Mouse (Mus musculus) lung, embryonic 16.5 days (tissue): ENCODE measurements around the gene Sgsm1. TPM values are rescaled to one million over a fixed set of nuclear protein-coding genes. Genes with fewer than 3 reads are reported as not detected.

Experiments
- ATAC-seq: fragments of 200-750 bp; cut with Nextera tagmentation; 2 replicates; pipeline ENCODE4 v1.8.0; 2017; ENCODE audit warnings: low read depth, mild to moderate bottlenecking, moderate library complexity
- H3K27ac ChIP-seq: fragments of 300-500 bp; sonication (generic); 2 replicates; pipeline ENCODE4 v1.5.1; 2014; ENCODE audit warnings: mild to moderate bottlenecking, control low read depth, low read length
- H3K27me3 ChIP-seq: fragments of 300-500 bp; sonication (generic); 2 replicates; pipeline ENCODE4 v1.6.1; 2014; ENCODE audit warnings: low read depth, low read length, mixed read lengths; ENCODE audit not compliant: control insufficient read depth, insufficient read depth
- H3K36me3 ChIP-seq: fragments of 300-500 bp; sonication (generic); 2 replicates; pipeline ENCODE4 v1.6.1; 2014; ENCODE audit warnings: low read length; ENCODE audit not compliant: control insufficient read depth, insufficient read depth
- H3K4me1 ChIP-seq: fragments of 300-500 bp; sonication (generic); replicated peaks from 2 replicates; pipeline ENCODE4 v1.6.1; 2014; ENCODE audit warnings: low read length, mixed read lengths; ENCODE audit not compliant: control insufficient read depth, insufficient read depth
- H3K4me2 ChIP-seq: fragments of 300-500 bp; sonication (generic); 2 replicates; pipeline ENCODE4 v1.6.1; 2014; ENCODE audit warnings: low read depth, low read length, control low read depth
- H3K4me3 ChIP-seq: fragments of 300-500 bp; sonication (generic); 2 replicates; pipeline ENCODE4 v1.5.1; 2014; ENCODE audit warnings: mild to moderate bottlenecking, low read length, control low read depth
- H3K9ac ChIP-seq: fragments of 300-500 bp; sonication (generic); 2 replicates; pipeline ENCODE4 v1.6.1; 2014; ENCODE audit warnings: low read length, control low read depth
- H3K9me3 ChIP-seq: fragments of 300-500 bp; sonication (generic); 2 replicates; pipeline ENCODE4 v1.6.1; 2016; ENCODE audit warnings: low read length; ENCODE audit not compliant: control insufficient read depth
- WGBS: fragments of 180-500 bp; shearing (Covaris S2); extraction: QIAGEN DNeasy Blood & Tissue Kit; methylation state at CpG from one replicate; pipeline ENCODE4 v1.1.7; 2014; 5-methylcytosine and 5-hydroxymethylcytosine counted together
- polyA plus RNA-seq: library from polyadenylated mRNA; unstranded; fragments of >200 nt; fragmentation: Nextera tagmentation; extraction: Ambion mirVana; gene quantifications from 2 replicates; pipeline ENCODE4 v1.2.1, GENCODE M21; 2015

Gene Sgsm1
- polyA plus RNA-seq, 1 experiment from 2014 or later = 4.3 TPM

GRCm38 (mm10) chr5:113219450-113219849 is 91.1 kb downstream of the Sgsm1 start:
- Histone ChIP-seq H3K9me3 (peaks cover 2% of the 10 kb centered on the region; the same call in 1 of the 2 replicates), H3K27ac (no peak overlapping the region), H3K4me3 (no peak overlapping the region), H3K4me2 (no peak overlapping the region), H3K27me3 (no peaks in the 10 kb centered on the region), H3K4me1 (peaks cover 4% of the 10 kb centered on the region; the same call in 1 of the 2 replicates), H3K9ac (no peak overlapping the region), H3K36me3 (no peaks in the 10 kb centered on the region)
- ATAC-seq = no peak
- 62% methylated on average over 6 of the region's 6 CpGs for WGBS

- no peak overlapping the region for H3K9ac ChIP-seq
- H3K9me3 ChIP-seq = peaks cover 2% of the 10 kb centered on the region; the same call in 1 of the 2 replicates
- no peak overlapping the region for H3K4me3 ChIP-seq
- peaks cover 4% of the 10 kb centered on the region; the same call in 1 of the 2 replicates for H3K4me1 ChIP-seq
- 41% methylated on average over 17 of the region's 17 CpGs for WGBS
- H3K36me3 ChIP-seq = no peaks in the 10 kb centered on the region
- H3K4me2 ChIP-seq = no peak overlapping the region
- H3K27ac ChIP-seq = no peak overlapping the region
- no peaks in the 10 kb centered on the region for H3K27me3 ChIP-seq
- ATAC-seq = no peak
Measured at GRCm38 (mm10) chr5:113218617-113219235, 91.9 kb downstream of the Sgsm1 start.

- H3K4me1 ChIP-seq = peaks cover 4% of the 10 kb centered on the region; the same call in 1 of the 2 replicates
- no peak for ATAC-seq
- no peaks in the 10 kb centered on the region for H3K36me3 ChIP-seq
- WGBS = 62% methylated on average over 12 of the region's 12 CpGs
- H3K4me3 ChIP-seq = no peak overlapping the region
- H3K27me3 ChIP-seq = no peaks in the 10 kb centered on the region
- no peak overlapping the region; the same call in 1 of the 2 replicates for H3K27ac ChIP-seq
- H3K9me3 ChIP-seq = peaks cover 2% of the 10 kb centered on the region; the same call in 1 of the 2 replicates
- H3K4me2 ChIP-seq = no peak overlapping the region
- H3K9ac ChIP-seq = no peak overlapping the region
Measured at GRCm38 (mm10) chr5:113217076-113217475, 93.5 kb downstream of the Sgsm1 start.

- H3K9me3 ChIP-seq = peaks cover under 1% of the 10 kb centered on the region; the same call in 1 of the 2 replicates
- H3K36me3 ChIP-seq = no peaks in the 10 kb centered on the region
- no peaks in the 10 kb centered on the region for H3K27me3 ChIP-seq
- H3K27ac ChIP-seq = no peak overlapping the region; the same call in 1 of the 2 replicates
- no peak overlapping the region for H3K9ac ChIP-seq
- H3K4me2 ChIP-seq = no peak overlapping the region
- WGBS = 61% methylated on average over 14 of the region's 14 CpGs
- no peak overlapping the region for H3K4me3 ChIP-seq
- ATAC-seq = no peak
- H3K4me1 ChIP-seq = peaks cover 4% of the 10 kb centered on the region; the same call in 1 of the 2 replicates
Measured at GRCm38 (mm10) chr5:113216328-113216960, 94.1 kb downstream of the Sgsm1 start.

DNA sequence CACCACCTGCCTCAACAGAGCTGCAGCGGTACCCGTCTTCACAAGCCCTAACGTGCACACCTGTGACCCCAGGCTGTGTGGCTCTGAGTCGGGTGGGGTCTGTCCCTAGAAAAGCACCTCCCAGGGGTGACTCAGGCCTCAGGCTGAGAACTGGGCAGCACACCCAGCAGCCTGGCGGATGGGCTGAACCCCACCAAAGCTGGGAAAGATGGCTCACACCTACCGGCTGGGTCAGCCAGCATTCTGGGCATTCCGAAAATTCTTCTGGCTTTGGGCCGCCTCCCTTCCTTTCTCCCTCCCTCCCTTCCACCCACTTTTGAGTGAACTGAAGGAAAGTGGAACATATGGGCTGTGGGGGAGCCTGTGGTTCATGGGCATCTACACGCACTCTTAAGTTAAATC is 95.0 kb downstream of the Sgsm1 start:
- H3K4me3 ChIP-seq = no peak overlapping the region
- peaks cover 4% of the 10 kb centered on the region; the same call in 1 of the 2 replicates for H3K4me1 ChIP-seq
- 63% methylated on average over 9 of the region's 9 CpGs for WGBS

GRCm38 (mm10) chr5:113214455-113214854 is 96.1 kb downstream of the Sgsm1 start:
- Histone ChIP-seq H3K4me2 (no peak overlapping the region), H3K27ac (peak overlapping the region; percentile 0; the same call in 1 of the 2 replicates), H3K36me3 (no peaks in the 10 kb centered on the region), H3K27me3 (no peaks in the 10 kb centered on the region), H3K9me3 (no peaks in the 10 kb centered on the region), H3K4me3 (no peak overlapping the region), H3K9ac (no peak overlapping the region), H3K4me1 (peaks cover 4% of the 10 kb centered on the region)
- 32% methylated on average over 11 of the region's 11 CpGs for WGBS
- peak; percentile 59; the same call in 1 of the 2 replicates for ATAC-seq

More for the DNA sequence above, 95.0 kb downstream of the Sgsm1 start:
- Histone ChIP-seq H3K9me3 (no peaks in the 10 kb centered on the region), H3K27me3 (no peaks in the 10 kb centered on the region), H3K36me3 (no peaks in the 10 kb centered on the region), H3K4me2 (no peak overlapping the region), H3K9ac (no peak overlapping the region), H3K27ac (no peak overlapping the region)
- ATAC-seq = peak; percentile 16; the same call in 1 of the 2 replicates

- Histone ChIP-seq H3K4me1 (peaks cover 8% of the 10 kb centered on the region), H3K4me2 (no peak overlapping the region), H3K4me3 (no peak overlapping the region), H3K36me3 (no peaks in the 10 kb centered on the region), H3K27me3 (no peaks in the 10 kb centered on the region), H3K27ac (0 out of 2 replicates have a peak overlapping the region, but pooled peaks have one; percentile 0), H3K9me3 (no peaks in the 10 kb centered on the region), H3K9ac (no peak overlapping the region)
- ATAC-seq = no peak
- 76% methylated on average over 8 of the region's 8 CpGs for WGBS
Measured at GRCm38 (mm10) chr5:113214041-113214440, 96.5 kb downstream of the Sgsm1 start.

- Histone ChIP-seq H3K9ac (no peak overlapping the region), H3K27me3 (no peaks in the 10 kb centered on the region), H3K27ac (no peak overlapping the region), H3K4me1 (peaks cover 14% of the 10 kb centered on the region), H3K4me2 (no peak overlapping the region), H3K9me3 (no peaks in the 10 kb centered on the region), H3K36me3 (no peaks in the 10 kb centered on the region), H3K4me3 (no peak overlapping the region)
- no peak for ATAC-seq
- 59% methylated on average over 10 of the region's 10 CpGs for WGBS
Measured at GRCm38 (mm10) chr5:113212156-113212835, 98.3 kb downstream of the Sgsm1 start.

DNA sequence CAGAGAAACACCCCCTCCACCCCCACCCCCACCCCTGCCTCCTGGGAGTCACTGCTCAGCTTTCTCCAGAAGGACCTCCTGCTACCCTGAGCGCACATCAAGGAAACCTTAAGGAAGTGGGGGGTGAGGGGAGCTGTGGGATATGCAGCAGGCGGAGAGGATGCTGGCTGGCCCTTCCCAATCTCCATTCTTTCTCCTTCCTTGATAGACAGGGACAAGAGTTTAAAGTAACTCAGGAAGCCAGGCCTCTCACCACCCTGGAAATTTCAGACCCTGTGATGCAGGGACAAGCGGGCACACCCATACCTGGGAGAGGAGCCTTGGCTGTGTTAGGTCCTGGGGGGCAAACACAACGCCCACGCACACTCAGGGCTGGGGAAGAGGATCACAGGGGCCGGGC is 100.3 kb downstream of the Sgsm1 start:
- no peak overlapping the region for H3K4me3 ChIP-seq
- no peaks in the 10 kb centered on the region for H3K27me3 ChIP-seq
- H3K36me3 ChIP-seq = no peaks in the 10 kb centered on the region
- peaks cover 23% of the 10 kb centered on the region for H3K4me1 ChIP-seq
- no peaks in the 10 kb centered on the region for H3K9me3 ChIP-seq
- H3K4me2 ChIP-seq = no peak overlapping the region
- peak overlapping the region; percentile 92 for H3K27ac ChIP-seq
- H3K9ac ChIP-seq = no peak overlapping the region; the same call in 1 of the 2 replicates
- peak; percentile 38 for ATAC-seq
- WGBS = 66% methylated on average over 6 of the region's 6 CpGs
